In the genomic region with DNA sequence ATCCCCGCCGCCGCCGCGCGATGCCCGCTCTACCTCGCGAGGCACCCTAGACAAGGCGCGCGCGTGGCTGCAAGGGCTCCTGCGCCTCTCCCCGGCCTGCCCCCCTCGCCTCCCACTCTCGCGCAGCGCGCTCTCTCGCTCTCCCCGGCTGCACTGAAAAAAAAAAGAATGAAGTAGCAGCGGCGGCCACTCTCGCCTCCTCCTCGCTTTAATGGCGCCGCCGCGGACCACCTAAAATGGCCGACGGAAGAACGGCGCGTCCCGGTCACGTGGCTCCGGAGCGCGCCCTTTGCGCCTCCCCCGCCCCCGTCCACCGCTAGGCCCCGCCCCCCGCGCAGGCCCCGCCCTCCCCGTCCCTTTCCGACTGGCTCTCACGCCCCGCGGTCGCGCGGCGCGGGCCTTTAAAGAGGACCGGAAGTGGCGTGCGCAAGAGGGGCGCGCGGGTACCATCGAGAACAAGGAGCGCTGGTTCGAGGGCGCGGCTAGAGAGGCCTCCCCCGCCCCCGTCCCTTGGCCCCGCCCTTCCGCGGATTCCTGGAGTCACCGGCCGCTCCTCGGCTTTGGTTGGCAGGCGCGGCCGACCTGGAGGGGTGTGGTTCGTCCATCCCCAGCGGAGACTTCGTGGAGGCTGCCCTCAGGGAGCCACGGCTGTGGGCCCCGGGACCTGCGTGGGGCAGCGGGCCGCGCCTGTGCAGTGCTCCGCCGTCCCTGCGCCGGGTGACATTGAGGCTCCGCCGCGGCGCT, we compare ENCODE assay signal across 8 mouse cellular contexts. TPM values are rescaled to one million over a fixed set of nuclear protein-coding genes. Genes with fewer than 3 reads are reported as not detected.
DNase-seq lines count a peak whose midpoint lies in the region; ATAC-seq and TF ChIP-seq lines count a peak whose summit lies in the region.

Gene Hnrnpd (minus strand): TSS at position 240 of the 744 bp plus-strand sequence.
Gene 4930524J08Rik (plus strand): TSS at position 363 of the 744 bp plus-strand sequence.

- TF ChIP-seq CTCF in E14TG2a.4 (conservative IDR thresholded peaks at IDR 0.05; ENCODE audit: low read length), result no peak
- TF ChIP-seq CTCF in liver, embryonic 14.5 days (IDR thresholded peaks at IDR 0.05; ENCODE audit: low read depth), result no peak

- peak within 1 kb of the TSS; percentile 72 for H3K4me2 ChIP-seq in forebrain, embryonic 11.5 days (ENCODE audit: low read depth, low read length, severe bottlenecking)
- H3K4me2 ChIP-seq in heart, embryonic 16.5 days (ENCODE audit: low read depth, low read length), result peak within 1 kb of the TSS; percentile 92
- H3K4me2 ChIP-seq in liver, embryonic 14.5 days (ENCODE audit: low read depth), result peak within 1 kb of the TSS; percentile 88
- H3K4me2 ChIP-seq in stomach, embryonic 15.5 days, result peak within 1 kb of the TSS; percentile 67

- DNase-seq in c-Kit-positive CD71-positive TER-119-negative erythroid progenitor cells, embryonic 14.5 days (ENCODE audit: low read depth), result peak; percentile 96
- DNase-seq in forebrain, embryonic 11.5 days (ENCODE audit: low spot score), result peak; percentile 99
- peak; percentile 96 to 97 for DNase-seq in kidney, postnatal 36 days
- DNase-seq in liver, embryonic 14.5 days (ENCODE audit: low read depth in 3 of 3, low spot score in 3 of 3), result peak; percentile 94 to 96 (median 95)
- peak; percentile 96 for DNase-seq in neural tube, embryonic 10.5 days (ENCODE audit: extremely low spot score, low spot score)

- H3K9me3 ChIP-seq in E14TG2a.4 (ENCODE audit: low read length), result no peaks in the 10 kb centered on the region
- no peaks in the 10 kb centered on the region for H3K9me3 ChIP-seq in forebrain, embryonic 11.5 days (ENCODE audit: control insufficient read depth, low read length)
- H3K9me3 ChIP-seq in heart, embryonic 16.5 days (replicated peaks; ENCODE audit: control insufficient read depth, low read length), result no peaks in the 10 kb centered on the region
- H3K9me3 ChIP-seq in liver, embryonic 14.5 days (ENCODE audit: control insufficient read depth, low read length), result no peaks in the 10 kb centered on the region
- no peaks in the 10 kb centered on the region for H3K9me3 ChIP-seq in stomach, embryonic 15.5 days

- peak within 1 kb of the TSS; percentile 98 for H3K27ac ChIP-seq in forebrain, embryonic 11.5 days (ENCODE audit: low read depth, low read length)
- H3K27ac ChIP-seq in heart, embryonic 16.5 days (ENCODE audit: low read length), result peak within 1 kb of the TSS; percentile 100
- H3K27ac ChIP-seq in liver, embryonic 14.5 days, result peak within 1 kb of the TSS; percentile 84
- peak within 1 kb of the TSS; percentile 99 for H3K27ac ChIP-seq in stomach, embryonic 15.5 days

- no peak for TF ChIP-seq EP300 in liver, embryonic 14.5 days (IDR thresholded peaks at IDR 0.05; ENCODE audit: low read depth)

- H3K36me3 ChIP-seq in E14TG2a.4 (ENCODE audit: insufficient read depth, low read length), result peaks cover 33% of the 10 kb centered on the region
- H3K36me3 ChIP-seq in forebrain, embryonic 11.5 days (ENCODE audit: control insufficient read depth, insufficient read depth, low read length), result no peaks in the 10 kb centered on the region
- H3K36me3 ChIP-seq in heart, embryonic 16.5 days (ENCODE audit: control insufficient read depth, insufficient read depth), result 0 out of 2 replicates have a peak, but pooled peaks cover 2% of the 10 kb centered on the region
- H3K36me3 ChIP-seq in liver, embryonic 14.5 days (replicated peaks; ENCODE audit: control insufficient read depth, insufficient read depth, low read depth), result peaks cover 10% of the 10 kb centered on the region
- no peaks in the 10 kb centered on the region for H3K36me3 ChIP-seq in stomach, embryonic 15.5 days

- H3K9ac ChIP-seq in forebrain, embryonic 11.5 days (ENCODE audit: low read length), result peak within 1 kb of the TSS; percentile 99
- H3K9ac ChIP-seq in heart, embryonic 16.5 days (ENCODE audit: low read length), result peak within 1 kb of the TSS; percentile 99
- H3K9ac ChIP-seq in liver, embryonic 14.5 days (replicated peaks), result peak within 1 kb of the TSS; percentile 98
- H3K9ac ChIP-seq in stomach, embryonic 15.5 days, result peak within 1 kb of the TSS; percentile 97

- H3K4me1 ChIP-seq in E14TG2a.4 (replicated peaks; ENCODE audit: low read depth, low read length), result peaks cover 28% of the 10 kb centered on the region
- H3K4me1 ChIP-seq in forebrain, embryonic 11.5 days (replicated peaks; ENCODE audit: control insufficient read depth, insufficient read depth, low read length), result peaks cover 5% of the 10 kb centered on the region; the same call in 1 of the 2 replicates
- H3K4me1 ChIP-seq in heart, embryonic 16.5 days (ENCODE audit: control insufficient read depth, insufficient read depth, low read length), result peaks cover 20% of the 10 kb centered on the region
- H3K4me1 ChIP-seq in liver, embryonic 14.5 days (replicated peaks; ENCODE audit: control insufficient read depth in 2 of 2, insufficient read depth in 2 of 2, low read length in 1 of 2), result peaks cover 15 to 16% of the 10 kb centered on the region in 2 experiments
- H3K4me1 ChIP-seq in stomach, embryonic 15.5 days, result 0 out of 2 replicates have a peak, but pooled peaks cover 3% of the 10 kb centered on the region

- peak; percentile 98 for ATAC-seq in forebrain, embryonic 11.5 days (replicated peaks; ENCODE audit: low FRiP score)
- peak; percentile 96 for ATAC-seq in heart, embryonic 16.5 days (replicated peaks; ENCODE audit: extremely low read depth, insufficient read depth, low FRiP score)
- peak; percentile 94 for ATAC-seq in liver, embryonic 14.5 days (ENCODE audit: insufficient read depth)
- peak; percentile 98 for ATAC-seq in stomach, embryonic 15.5 days (ENCODE audit: insufficient read depth, low FRiP score, low read depth)

- under 1% methylated on average over 75 of the region's 97 CpGs for WGBS in forebrain, embryonic 11.5 days
- under 1% methylated on average over 96 of the region's 97 CpGs for WGBS in heart, embryonic 16.5 days
- 1% methylated on average over 80 of the region's 97 CpGs for WGBS in liver, embryonic 14.5 days (ENCODE audit: insufficient replicate concordance)
- WGBS in stomach, embryonic 15.5 days, result under 1% methylated on average over 88 of the region's 97 CpGs

- no peaks in the 10 kb centered on the region for H3K27me3 ChIP-seq in E14TG2a.4 (ENCODE audit: insufficient read depth, low read length)
- H3K27me3 ChIP-seq in forebrain, embryonic 11.5 days (ENCODE audit: control insufficient read depth, insufficient read depth, low read length), result no peaks in the 10 kb centered on the region
- no peaks in the 10 kb centered on the region for H3K27me3 ChIP-seq in heart, embryonic 16.5 days (ENCODE audit: control insufficient read depth, insufficient read depth, low read length)
- H3K27me3 ChIP-seq in liver, embryonic 14.5 days (ENCODE audit: control insufficient read depth, insufficient read depth, low read length), result no peaks in the 10 kb centered on the region
- H3K27me3 ChIP-seq in stomach, embryonic 15.5 days (replicated peaks), result no peaks in the 10 kb centered on the region

- peak within 1 kb of the TSS; percentile 94 for H3K4me3 ChIP-seq in E14TG2a.4 (replicated peaks; ENCODE audit: low read length)
- peak within 1 kb of the TSS; percentile 97 for H3K4me3 ChIP-seq in forebrain, embryonic 11.5 days (ENCODE audit: low read depth, low read length)
- H3K4me3 ChIP-seq in heart, embryonic 16.5 days (ENCODE audit: low read length), result peak within 1 kb of the TSS; percentile 67
- peak within 1 kb of the TSS; percentile 76 to 99 for H3K4me3 ChIP-seq in liver, embryonic 14.5 days (ENCODE audit: insufficient read depth in 1 of 2, low read depth in 2 of 2, low read length in 2 of 2)
- H3K4me3 ChIP-seq in stomach, embryonic 15.5 days (replicated peaks), result peak within 1 kb of the TSS; percentile 94

RNA-seq across cellular contexts. Expression of gene Hnrnpd, which starts in this region (rescaled TPM):
- 274 and 313 TPM in 2 replicates for polyA plus RNA-seq in forebrain, embryonic 11.5 days (2014; fragmentation: Nextera tagmentation; extraction: Ambion mirVana)
- 51.6 and 82.0 TPM in 2 replicates for polyA plus RNA-seq in heart, embryonic 16.5 days (2015; fragmentation: Nextera tagmentation; extraction: Ambion mirVana)
- polyA plus RNA-seq in liver, embryonic 14.5 days (2012; rRNA removed), result 68.1 and 157 TPM in 2 replicates
- 62.4 and 64.4 TPM in 2 replicates for polyA plus RNA-seq in liver, embryonic 14.5 days (2014; fragmentation: Nextera tagmentation; extraction: Ambion mirVana)
- 178 and 194 TPM in 2 replicates for polyA plus RNA-seq in stomach, embryonic 15.5 days (2015; fragmentation: Nextera tagmentation; extraction: Ambion mirVana)

RNA-seq across cellular contexts. Expression of gene 4930524J08Rik, which starts in this region (rescaled TPM):
- polyA plus RNA-seq in forebrain, embryonic 11.5 days (2014; fragmentation: Nextera tagmentation; extraction: Ambion mirVana), result 2.8 and 3.4 TPM in 2 replicates
- polyA plus RNA-seq in heart, embryonic 16.5 days (2015; fragmentation: Nextera tagmentation; extraction: Ambion mirVana), result 0.80 and 0.84 TPM in 2 replicates
- polyA plus RNA-seq in liver, embryonic 14.5 days (2012; rRNA removed), result 1.5 and 2.3 TPM in 2 replicates
- polyA plus RNA-seq in liver, embryonic 14.5 days (2014; fragmentation: Nextera tagmentation; extraction: Ambion mirVana), result 0.25 and 0.47 TPM in 2 replicates
- polyA plus RNA-seq in stomach, embryonic 15.5 days (2015; fragmentation: Nextera tagmentation; extraction: Ambion mirVana), result 1.7 and 1.8 TPM in 2 replicates

Comparison
In these comparisons a context has a peak if more than half of its experiments do, and no peak if none do; other contexts are left out.
1. Peak in every context shown above with its lines: DNase-seq, ATAC-seq, H3K4me3 ChIP-seq and H3K27ac ChIP-seq.